Mouse (Mus musculus): Measurements from ENCODE around the gene Nkap. TPM values are rescaled to one million over a fixed set of nuclear protein-coding genes. Genes with fewer than 3 reads are reported as not detected.

The Nkap gene
- polyA plus RNA-seq (2014; fragmentation: Illumina TruSeq; extraction: RNeasy Lipid Tissue Mini Kit (QIAGEN cat#74804); ENCODE audit: insufficient read depth, low read depth, low replicate concordance): 6.7 TPM

DNA sequence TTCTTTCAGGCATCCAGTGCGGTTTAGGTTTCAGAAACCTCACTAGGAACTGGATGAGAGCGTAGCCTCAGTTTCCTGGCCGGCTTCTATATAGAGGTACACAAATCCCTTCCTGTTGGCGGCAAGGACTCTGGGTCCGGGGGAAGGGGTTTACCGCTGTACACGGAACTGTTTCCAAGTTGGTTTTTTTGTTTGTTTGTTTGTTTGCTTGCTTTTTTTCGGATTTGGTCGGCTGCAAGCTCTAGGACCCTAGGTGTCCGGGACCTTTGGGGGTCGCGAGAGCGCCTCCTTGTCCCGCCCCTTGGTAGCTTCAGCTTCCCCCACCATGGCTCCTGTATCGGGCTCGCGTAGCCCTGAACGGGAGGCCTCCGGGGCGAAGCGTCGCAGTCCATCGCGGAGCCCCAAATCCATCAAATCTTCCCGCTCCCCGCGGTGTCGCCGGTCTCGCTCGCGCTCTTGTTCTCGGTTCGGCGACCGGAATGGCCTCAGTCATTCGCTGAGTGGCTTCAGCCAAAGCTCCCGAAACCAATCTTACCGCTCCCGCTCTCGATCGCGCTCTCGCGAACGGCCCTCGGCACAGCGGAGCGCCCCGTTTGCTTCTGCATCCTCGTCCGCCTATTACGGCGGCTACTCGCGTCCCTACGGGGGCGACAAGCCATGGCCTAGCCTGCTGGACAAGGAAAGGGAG, at the start of gene Nkap:
TSS of gene Nkap (plus strand) at position 125 of the 688 bp plus-strand sequence.

GRCm38 (mm10) chrX:37084927-37085660, 41.5 kb upstream of the Nkap start, which contains the start of gene Rpl39:
Rpl39 (minus strand) TSS chrX:37085402.

GRCm38 (mm10) chrX:37110193-37110880, 16.3 kb upstream of the Nkap start, which contains the start of gene Upf3b:
Upf3b (minus strand) TSS chrX:37110322.

DNA sequence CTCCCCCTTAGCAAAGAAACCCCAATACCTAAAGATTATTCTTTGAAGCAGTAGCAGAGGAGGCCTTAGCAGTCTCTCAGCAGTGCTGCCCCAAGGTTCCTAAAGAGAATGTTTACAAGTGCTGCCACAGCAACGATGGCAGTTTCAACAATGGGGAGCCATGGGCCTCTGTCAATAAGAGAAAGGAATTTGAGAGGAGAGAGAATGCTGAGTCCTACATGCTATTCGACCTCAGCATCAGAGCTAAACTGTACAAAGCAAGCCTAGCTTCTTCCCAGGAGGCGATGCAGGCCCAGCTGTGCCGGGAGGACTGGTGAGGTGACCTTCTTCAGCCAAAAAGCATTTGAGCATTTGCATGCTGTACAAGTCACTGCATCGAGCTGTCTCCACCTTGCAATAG, 42.1 kb downstream of the Nkap start, which contains the start of gene Akap14:
TSS of gene Akap14 (minus strand) at position 101 of the 400 bp plus-strand sequence.

DNA sequence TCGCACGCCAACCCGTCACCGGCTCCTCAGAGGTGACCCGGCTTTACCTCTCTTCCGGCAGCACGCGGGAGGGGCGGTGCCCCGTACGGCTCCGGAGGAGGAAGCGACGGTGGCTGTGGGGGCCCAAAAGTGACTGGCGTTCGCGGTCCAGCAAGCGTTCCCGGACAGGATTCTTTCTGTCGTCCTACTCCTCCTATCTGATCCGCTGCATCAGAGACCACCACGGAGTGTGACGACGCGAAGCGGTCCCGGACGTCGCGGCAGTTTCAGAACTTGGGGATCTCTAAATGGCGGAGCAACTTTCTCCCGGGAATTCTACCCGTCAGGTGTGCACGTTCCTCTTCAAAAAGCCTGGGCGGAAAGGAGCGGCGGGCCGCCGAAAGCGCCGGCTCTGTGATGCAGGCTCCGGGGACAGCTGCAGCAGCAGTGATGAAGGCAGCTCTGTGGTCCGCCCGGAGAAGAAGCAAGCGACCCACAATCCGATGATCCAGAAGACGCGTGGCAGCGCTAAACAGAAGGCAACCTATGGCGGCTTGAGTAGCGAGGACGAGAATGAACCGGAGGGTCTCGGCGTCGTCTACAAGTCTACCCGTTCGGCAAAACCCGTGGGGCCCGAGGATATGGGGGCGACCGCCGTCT, 64.6 kb downstream of the Nkap start, which contains the start of the genes Ndufa1 and Rnf113a1:
TSS of gene Ndufa1 (minus strand) at position 59 of the 639 bp plus-strand sequence.
TSS of gene Rnf113a1 (plus strand) at position 141 of the 639 bp plus-strand sequence.

Other genes with a start within 250 kb of the Nkap start
- gene Nkrf, start 223.9 kb upstream of the Nkap start, polyA plus RNA-seq (2014; fragmentation: Illumina TruSeq; extraction: RNeasy Lipid Tissue Mini Kit (QIAGEN cat#74804); ENCODE audit: insufficient read depth, low read depth, low replicate concordance): 2.6 TPM
- 6.1 TPM for gene Sept6, start 135.0 kb upstream of the Nkap start, polyA plus RNA-seq (2014; fragmentation: Illumina TruSeq; extraction: RNeasy Lipid Tissue Mini Kit (QIAGEN cat#74804); ENCODE audit: insufficient read depth, low read depth, low replicate concordance)
- gene Sowahd, start 78.0 kb upstream of the Nkap start, polyA plus RNA-seq (2014; fragmentation: Illumina TruSeq; extraction: RNeasy Lipid Tissue Mini Kit (QIAGEN cat#74804); ENCODE audit: insufficient read depth, low read depth, low replicate concordance): not detected
- gene Rpl39, start 41.4 kb upstream of the Nkap start, polyA plus RNA-seq (2014; fragmentation: Illumina TruSeq; extraction: RNeasy Lipid Tissue Mini Kit (QIAGEN cat#74804); ENCODE audit: insufficient read depth, low read depth, low replicate concordance): 792 TPM
- gene Upf3b, start 16.5 kb upstream of the Nkap start, polyA plus RNA-seq (2014; fragmentation: Illumina TruSeq; extraction: RNeasy Lipid Tissue Mini Kit (QIAGEN cat#74804); ENCODE audit: insufficient read depth, low read depth, low replicate concordance): 10.3 TPM
- gene Akap14, start 42.0 kb downstream of the Nkap start, polyA plus RNA-seq (2014; fragmentation: Illumina TruSeq; extraction: RNeasy Lipid Tissue Mini Kit (QIAGEN cat#74804); ENCODE audit: insufficient read depth, low read depth, low replicate concordance): 2.6 TPM
- gene Ndufa1, start 64.4 kb downstream of the Nkap start, polyA plus RNA-seq (2014; fragmentation: Illumina TruSeq; extraction: RNeasy Lipid Tissue Mini Kit (QIAGEN cat#74804); ENCODE audit: insufficient read depth, low read depth, low replicate concordance): 348 TPM
- 2.7 TPM for gene Rnf113a1, start 64.5 kb downstream of the Nkap start, polyA plus RNA-seq (2014; fragmentation: Illumina TruSeq; extraction: RNeasy Lipid Tissue Mini Kit (QIAGEN cat#74804); ENCODE audit: insufficient read depth, low read depth, low replicate concordance)
- not detected for gene Gm9, start 84.2 kb downstream of the Nkap start, polyA plus RNA-seq (2014; fragmentation: Illumina TruSeq; extraction: RNeasy Lipid Tissue Mini Kit (QIAGEN cat#74804); ENCODE audit: insufficient read depth, low read depth, low replicate concordance)
- gene Rhox1, start 95.5 kb downstream of the Nkap start, polyA plus RNA-seq (2014; fragmentation: Illumina TruSeq; extraction: RNeasy Lipid Tissue Mini Kit (QIAGEN cat#74804); ENCODE audit: insufficient read depth, low read depth, low replicate concordance): not detected
- gene Rhox2a, start 118.2 kb downstream of the Nkap start, polyA plus RNA-seq (2014; fragmentation: Illumina TruSeq; extraction: RNeasy Lipid Tissue Mini Kit (QIAGEN cat#74804); ENCODE audit: insufficient read depth, low read depth, low replicate concordance): not detected
- not detected for gene Rhox3a, start 123.1 kb downstream of the Nkap start, polyA plus RNA-seq (2014; fragmentation: Illumina TruSeq; extraction: RNeasy Lipid Tissue Mini Kit (QIAGEN cat#74804); ENCODE audit: insufficient read depth, low read depth, low replicate concordance)
- gene Rhox4a, start 138.5 kb downstream of the Nkap start, polyA plus RNA-seq (2014; fragmentation: Illumina TruSeq; extraction: RNeasy Lipid Tissue Mini Kit (QIAGEN cat#74804); ENCODE audit: insufficient read depth, low read depth, low replicate concordance): not detected